Mouse (Mus musculus) left cerebral cortex, postnatal 14 days (tissue): ENCODE data around the gene Mei4. TPM values are rescaled to one million over a fixed set of nuclear protein-coding genes. Genes with fewer than 3 reads are reported as not detected.

Experiments used
- DNase-seq, 2 experiments: peaks; one replicate each; pipeline ENCODE4 v3.0.0; 2021 to 2022; ENCODE audit warnings: low spot score in 2 of 2, mixed read lengths in 1 of 2
- intact Hi-C: fragments of 180-260 bp; cut with DNase I; formaldehyde crosslinking; loops from one replicate; pipeline ENCODE4 v1.15.1; 2025
- long read RNA-seq, 2 experiments: library from polyadenylated mRNA; stranded (forward); transcript quantifications; one replicate each; pipeline ENCODE4 v2.0.0; 2021
- total RNA-seq, 2 experiments: library from RNA; stranded (reverse); gene quantifications; 2 replicates each; pipeline ENCODE4 v1.2.3; 2021

The Mei4 gene
- total RNA-seq, result 1 to 10 TPM; 1.1 to 1.2 TPM
- long read RNA-seq, experiment 1, partial matches to known transcripts, result 0 of 1 reads
- long read RNA-seq, experiment 1, other reads (novel, unspliced or antisense), result 0 of 1 reads
- long read RNA-seq, experiment 2, result 0 reads

- intact Hi-C loops, result no loop called here
These were observed at the start of gene Mei4 for GRCm38 (mm10) chr9:81863181-81863887. TSS of gene Mei4 (plus strand) at chr9:81863670.

GRCm38 (mm10) chr9:81819715-81820373 lies 43.6 kb upstream of the Mei4 start:
- no peak for DNase-seq
- intact Hi-C loops, result no loop called here

More at GRCm38 (mm10) chr9:81863181-81863887, at the start of gene Mei4:
- peak; percentile 82 to 86 for DNase-seq

- intact Hi-C loops, result no loop called here
- no peak for DNase-seq
These were observed 35.9 kb upstream of the Mei4 start for GRCm38 (mm10) chr9:81827560-81827959.

- intact Hi-C loops, result no loop called here
- DNase-seq, result no peak
These were observed 29.4 kb upstream of the Mei4 start for GRCm38 (mm10) chr9:81834056-81834455.

GRCm38 (mm10) chr9:81858861-81859260 lies 4.6 kb upstream of the Mei4 start:
- no peak for DNase-seq

GRCm38 (mm10) chr9:81863888-81864234 lies 391 bp downstream of the Mei4 start:
- DNase-seq, result no peak
- intact Hi-C loops, result no loop called here

More at GRCm38 (mm10) chr9:81858861-81859260, 4.6 kb upstream of the Mei4 start:
- intact Hi-C loops, result no loop called here

- no peak for DNase-seq
- intact Hi-C loops, result no loop called here
These were observed 2.6 kb downstream of the Mei4 start for GRCm38 (mm10) chr9:81866032-81866431.

- intact Hi-C loops, result no loop called here
- DNase-seq, result no peak
These were observed 58.0 kb downstream of the Mei4 start for GRCm38 (mm10) chr9:81921456-81921855.

GRCm38 (mm10) chr9:81924744-81925143 lies 61.3 kb downstream of the Mei4 start:
- no peak for DNase-seq
- intact Hi-C loops, result no loop called here

GRCm38 (mm10) chr9:81940533-81940932 lies 77.1 kb downstream of the Mei4 start:
- no peak for DNase-seq

GRCm38 (mm10) chr9:81945624-81946023 lies 82.2 kb downstream of the Mei4 start:
- DNase-seq, result no peak
- intact Hi-C loops, result no loop called here

More at GRCm38 (mm10) chr9:81940533-81940932, 77.1 kb downstream of the Mei4 start:
- intact Hi-C loops, result no loop called here

GRCm38 (mm10) chr9:81956858-81957257 lies 93.4 kb downstream of the Mei4 start:
- DNase-seq, result no peak
- intact Hi-C loops, result no loop called here

GRCm38 (mm10) chr9:81957842-81958241 lies 94.4 kb downstream of the Mei4 start:
- no peak for DNase-seq
- intact Hi-C loops, result no loop called here

GRCm38 (mm10) chr9:81966765-81967164 lies 103.3 kb downstream of the Mei4 start:
- DNase-seq, result peak in 1 of 2 experiments; percentile 16
- intact Hi-C loops, result no loop called here

GRCm38 (mm10) chr9:81968935-81969334 lies 105.5 kb downstream of the Mei4 start:
- no peak for DNase-seq
- intact Hi-C loops, result no loop called here

GRCm38 (mm10) chr9:81982461-81982860 lies 119.0 kb downstream of the Mei4 start:
- intact Hi-C loops, result no loop called here
- DNase-seq, result no peak

GRCm38 (mm10) chr9:82012991-82013390 lies 149.5 kb downstream of the Mei4 start:
- intact Hi-C loops, result no loop called here
- no peak for DNase-seq

GRCm38 (mm10) chr9:82042515-82043056 lies 179.1 kb downstream of the Mei4 start:
- no peak for DNase-seq
- intact Hi-C loops, result no loop called here

- DNase-seq, result no peak
- intact Hi-C loops, result no loop called here
These were observed 181.0 kb downstream of the Mei4 start for GRCm38 (mm10) chr9:82044517-82044916.

GRCm38 (mm10) chr9:82073832-82074231 lies 210.4 kb downstream of the Mei4 start:
- no peak for DNase-seq
- intact Hi-C loops, result no loop called here

- intact Hi-C loops, result no loop called here
- no peak for DNase-seq
These were observed 211.8 kb downstream of the Mei4 start for GRCm38 (mm10) chr9:82075270-82075669.
